Mouse (Mus musculus) stomach, embryonic 14.5 days (tissue): ENCODE data around the gene Prkar2b. TPM values are rescaled to one million over a fixed set of nuclear protein-coding genes. Genes with fewer than 3 reads are reported as not detected.
A peak's percentile ranks its signal among the peaks of the same experiment; 100 is the strongest.

Experiments used
- ATAC-seq: fragments of 200-750 bp; cut with Nextera tagmentation; 2 replicates; pipeline ENCODE4 v1.8.0; 2017; ENCODE audit warnings: low read depth, moderate TSS enrichment; ENCODE audit not compliant: insufficient number of reproducible peaks, insufficient read depth, low FRiP score
- H3K27ac ChIP-seq: fragments of 300-500 bp; sonication (generic); 2 replicates; pipeline ENCODE4 v1.5.1; 2014; ENCODE audit warnings: mild to moderate bottlenecking, low read length, moderate library complexity, mixed read lengths
- H3K27me3 ChIP-seq: fragments of 300-500 bp; sonication (generic); 2 replicates; pipeline ENCODE4 v1.6.1; 2014; ENCODE audit warnings: low read length, control low read depth, mixed read lengths; ENCODE audit not compliant: control insufficient read depth, insufficient read depth
- H3K36me3 ChIP-seq: fragments of 300-500 bp; sonication (generic); 2 replicates; pipeline ENCODE4 v1.6.1; 2014; ENCODE audit warnings: mild to moderate bottlenecking, control low read depth, low read length, moderate library complexity, mixed read lengths; ENCODE audit not compliant: control insufficient read depth, insufficient read depth
- H3K4me1 ChIP-seq: fragments of 300-500 bp; sonication (generic); 2 replicates; pipeline ENCODE4 v1.6.1; 2014; ENCODE audit warnings: low read length, control low read depth, mixed read lengths; ENCODE audit not compliant: control insufficient read depth, insufficient read depth
- H3K4me2 ChIP-seq: fragments of 300-500 bp; sonication (generic); replicated peaks from 2 replicates; pipeline ENCODE4 v1.6.1; 2014; ENCODE audit warnings: low read depth, low read length, control low read depth
- H3K4me3 ChIP-seq: fragments of 300-500 bp; sonication (generic); 2 replicates; pipeline ENCODE4 v1.5.1; 2014; ENCODE audit warnings: low read depth, low read length, control low read depth
- H3K9ac ChIP-seq: fragments of 300-500 bp; sonication (generic); replicated peaks from 2 replicates; pipeline ENCODE4 v1.6.1; 2014; ENCODE audit warnings: low read depth, mild to moderate bottlenecking, control low read depth, low read length, moderate library complexity, mixed read lengths
- H3K9me3 ChIP-seq: fragments of 300-500 bp; sonication (generic); 2 replicates; pipeline ENCODE4 v1.6.1; 2016; ENCODE audit warnings: low read depth, low read length, control low read depth; ENCODE audit not compliant: control insufficient read depth
- WGBS: fragments of 180-500 bp; shearing (Covaris S2); extraction: QIAGEN DNeasy Blood & Tissue Kit; methylation state at CpG from one replicate; pipeline ENCODE4 v1.1.7; 2014; 5-methylcytosine and 5-hydroxymethylcytosine counted together
- polyA plus RNA-seq: library from polyadenylated mRNA; unstranded; fragments of >200 nt; fragmentation: Nextera tagmentation; extraction: Ambion mirVana; gene quantifications from 2 replicates; pipeline ENCODE4 v1.2.1, GENCODE M21; 2014

Gene Prkar2b
- polyA plus RNA-seq, 1 experiment from 2014 or later, result 34.0 TPM

DNA sequence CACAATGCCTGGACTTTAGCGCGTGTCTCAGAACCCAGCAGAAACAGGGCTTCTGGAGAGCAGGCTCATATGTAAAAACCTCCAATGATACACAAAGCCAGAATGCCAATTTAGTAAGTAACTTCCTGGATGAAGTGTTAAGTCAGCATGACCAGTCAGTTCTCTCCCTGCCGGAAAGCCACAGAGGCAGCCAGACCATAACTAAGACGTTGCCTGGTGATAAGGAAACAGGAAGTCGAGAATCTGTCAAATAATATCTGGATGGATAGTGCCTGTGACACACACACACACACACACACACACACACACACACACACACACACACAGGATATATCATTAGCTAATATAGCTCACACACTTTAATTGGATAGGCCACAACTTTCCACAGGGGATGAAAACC lies 64.2 kb downstream of the Prkar2b start:
- WGBS, result 52% methylated on average over 5 of the region's 5 CpGs
- peak; percentile 37; the same call in 1 of the 2 replicates for ATAC-seq
- Histone ChIP-seq H3K9me3 (no peaks in the 10 kb centered on the region), H3K36me3 (no peaks in the 10 kb centered on the region), H3K4me2 (no peak overlapping the region), H3K4me3 (no peak overlapping the region), H3K9ac (no peak overlapping the region), H3K27me3 (no peaks in the 10 kb centered on the region), H3K27ac (no peak overlapping the region), H3K4me1 (no peaks in the 10 kb centered on the region)

DNA sequence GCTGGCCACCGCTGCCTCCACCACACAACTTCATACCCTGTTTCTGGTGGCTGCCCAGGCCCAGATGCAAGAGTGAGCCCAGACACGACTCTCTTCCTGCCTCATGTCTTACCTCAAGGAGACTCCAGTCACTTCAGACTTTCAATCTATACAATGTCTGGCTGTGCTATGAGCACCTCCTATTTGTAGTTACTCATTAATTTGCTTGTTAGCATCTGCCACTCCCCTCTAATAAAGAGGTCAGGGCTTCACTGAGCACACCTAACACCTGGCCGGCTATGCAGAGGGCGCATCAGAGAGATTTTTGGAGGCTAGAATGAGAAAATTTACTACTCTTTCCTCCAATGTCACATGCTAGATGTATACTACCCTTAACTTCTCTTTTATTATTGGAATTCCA lies 70.5 kb downstream of the Prkar2b start:
- Histone ChIP-seq H3K9me3 (no peaks in the 10 kb centered on the region), H3K9ac (no peak overlapping the region), H3K4me1 (no peaks in the 10 kb centered on the region), H3K27me3 (no peaks in the 10 kb centered on the region), H3K4me2 (no peak overlapping the region), H3K36me3 (no peaks in the 10 kb centered on the region), H3K4me3 (no peak overlapping the region), H3K27ac (no peak overlapping the region)
- ATAC-seq, result no peak
- 79% methylated on average over 4 of the region's 4 CpGs for WGBS

DNA sequence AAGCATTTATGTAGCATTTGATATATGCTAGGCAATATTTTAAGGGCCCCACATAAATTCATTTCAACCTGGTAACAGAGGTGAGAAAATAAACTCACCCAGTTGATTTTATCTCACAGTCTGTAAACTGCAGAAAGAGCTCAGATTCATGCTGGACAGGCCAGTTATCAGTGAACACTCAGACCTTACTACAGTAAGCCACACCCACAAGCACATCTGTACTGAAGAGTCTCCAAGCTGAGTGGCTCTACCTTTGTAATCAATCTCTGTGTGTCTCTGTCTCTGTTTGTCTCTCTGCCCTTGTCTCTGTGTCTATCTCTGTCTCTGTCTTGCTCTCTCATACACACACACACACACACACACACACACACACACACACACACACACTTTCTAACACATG lies 71.4 kb downstream of the Prkar2b start:
- Histone ChIP-seq H3K4me1 (no peaks in the 10 kb centered on the region), H3K4me2 (no peak overlapping the region), H3K4me3 (no peak overlapping the region), H3K9ac (no peak overlapping the region), H3K27me3 (no peaks in the 10 kb centered on the region), H3K27ac (no peak overlapping the region), H3K9me3 (no peaks in the 10 kb centered on the region), H3K36me3 (no peaks in the 10 kb centered on the region)
- ATAC-seq, result no peak

DNA sequence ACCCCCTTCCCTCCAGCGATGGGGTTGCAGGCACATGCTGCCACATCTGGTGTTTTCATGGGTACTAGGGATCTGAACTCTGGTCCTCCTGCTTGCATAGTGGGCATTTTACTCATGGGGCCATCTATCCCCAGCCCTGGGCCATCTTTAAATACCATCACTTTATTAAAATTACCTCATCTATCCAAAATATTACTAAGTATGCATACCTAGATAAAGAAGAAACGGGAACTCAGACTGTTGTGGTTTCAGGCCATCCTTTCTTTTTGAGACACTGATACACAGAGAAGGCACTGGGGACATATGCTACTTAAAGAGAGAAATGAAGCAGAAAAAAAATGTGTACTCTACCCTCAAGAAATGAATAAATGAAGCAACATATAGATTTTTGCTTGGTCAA lies 74.6 kb downstream of the Prkar2b start:
- ATAC-seq, result no peak
- Histone ChIP-seq H3K4me3 (no peak overlapping the region), H3K27ac (no peak overlapping the region), H3K36me3 (no peaks in the 10 kb centered on the region), H3K9ac (no peak overlapping the region), H3K27me3 (no peaks in the 10 kb centered on the region), H3K4me1 (no peaks in the 10 kb centered on the region), H3K4me2 (no peak overlapping the region), H3K9me3 (no peaks in the 10 kb centered on the region)
- whole genome bisulfite sequencing, result 88% methylated on average over 2 of the region's 2 CpGs

DNA sequence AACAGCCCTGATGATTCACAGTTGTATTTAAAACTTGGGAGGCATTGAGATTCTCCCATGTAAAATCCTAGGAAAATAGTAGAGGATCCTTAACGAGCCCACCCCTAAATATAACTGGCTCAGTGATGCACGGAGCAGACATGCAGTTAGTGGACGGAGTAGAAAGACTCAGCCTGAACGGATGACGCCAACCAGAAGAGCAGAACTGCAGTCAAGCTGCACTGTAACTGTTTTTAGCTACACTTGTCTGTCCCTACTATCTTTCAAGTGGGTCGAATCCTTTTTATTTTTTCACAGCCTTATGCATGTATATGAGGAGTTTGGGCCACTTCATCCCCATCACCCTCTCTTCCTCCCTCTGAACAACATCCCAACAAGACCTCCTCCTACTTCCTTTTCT lies 75.4 kb downstream of the Prkar2b start:
- H3K9ac ChIP-seq, result no peak overlapping the region
- no peaks in the 10 kb centered on the region for H3K36me3 ChIP-seq
- H3K4me3 ChIP-seq, result no peak overlapping the region
- H3K27ac ChIP-seq, result no peak overlapping the region
- WGBS, result 96% methylated on average over 6 of the region's 6 CpGs
- no peaks in the 10 kb centered on the region for H3K9me3 ChIP-seq
- no peaks in the 10 kb centered on the region for H3K4me1 ChIP-seq
- ATAC-seq, result no peak
- no peak overlapping the region for H3K4me2 ChIP-seq
- no peaks in the 10 kb centered on the region for H3K27me3 ChIP-seq

DNA sequence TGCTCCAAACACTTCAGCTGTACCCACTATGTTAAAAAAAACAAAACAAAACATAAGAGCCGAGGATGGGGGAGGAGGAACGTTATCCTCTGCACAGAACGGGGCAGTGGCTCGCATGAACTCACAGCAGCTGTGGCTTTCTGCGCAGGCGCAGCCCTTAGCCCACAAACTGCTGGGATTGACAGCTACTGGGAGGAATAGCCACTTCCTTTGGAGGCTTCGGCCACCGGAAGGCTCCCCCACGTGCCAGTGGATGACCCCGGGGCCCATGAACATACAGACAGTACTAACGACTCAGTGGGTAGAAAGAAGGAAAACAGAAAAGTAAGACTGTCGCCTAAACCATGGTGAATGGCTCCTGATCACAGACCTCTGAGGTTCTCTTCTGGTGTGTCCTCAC lies 76.4 kb downstream of the Prkar2b start:
- H3K4me1 ChIP-seq, result no peaks in the 10 kb centered on the region
- WGBS, result 61% methylated on average over 12 of the region's 12 CpGs
- no peak overlapping the region for H3K4me2 ChIP-seq
- ATAC-seq, result no peak
- no peak overlapping the region for H3K9ac ChIP-seq
- no peaks in the 10 kb centered on the region for H3K27me3 ChIP-seq
- no peaks in the 10 kb centered on the region for H3K36me3 ChIP-seq
- H3K27ac ChIP-seq, result no peak overlapping the region
- no peaks in the 10 kb centered on the region for H3K9me3 ChIP-seq
- H3K4me3 ChIP-seq, result no peak overlapping the region

DNA sequence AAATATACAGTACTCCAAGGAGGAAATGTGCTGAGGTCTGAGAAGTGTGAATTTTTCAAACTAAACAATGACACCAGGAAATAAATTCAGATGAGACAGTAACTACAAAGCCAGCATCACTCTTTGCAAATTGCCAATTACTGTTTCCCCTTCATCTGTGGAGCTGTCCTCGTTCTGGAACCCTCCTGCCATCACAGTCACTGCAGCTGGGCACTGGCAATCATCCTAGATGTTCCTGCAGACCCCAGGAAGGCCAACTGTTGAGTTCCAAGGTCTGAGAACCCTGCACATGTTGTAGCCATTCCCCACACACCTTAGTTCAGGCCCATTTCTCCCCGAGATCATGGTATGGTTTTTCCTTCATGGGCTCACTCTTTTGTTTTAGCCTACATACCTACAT lies 76.9 kb downstream of the Prkar2b start:
- WGBS, result 43% methylated on average over 2 of the region's 2 CpGs
- no peaks in the 10 kb centered on the region for H3K27me3 ChIP-seq
- no peak for ATAC-seq
- no peak overlapping the region for H3K27ac ChIP-seq
- no peak overlapping the region for H3K4me3 ChIP-seq
- no peaks in the 10 kb centered on the region for H3K36me3 ChIP-seq
- H3K4me2 ChIP-seq, result no peak overlapping the region
- no peaks in the 10 kb centered on the region for H3K9me3 ChIP-seq
- H3K4me1 ChIP-seq, result no peaks in the 10 kb centered on the region
- no peak overlapping the region for H3K9ac ChIP-seq

DNA sequence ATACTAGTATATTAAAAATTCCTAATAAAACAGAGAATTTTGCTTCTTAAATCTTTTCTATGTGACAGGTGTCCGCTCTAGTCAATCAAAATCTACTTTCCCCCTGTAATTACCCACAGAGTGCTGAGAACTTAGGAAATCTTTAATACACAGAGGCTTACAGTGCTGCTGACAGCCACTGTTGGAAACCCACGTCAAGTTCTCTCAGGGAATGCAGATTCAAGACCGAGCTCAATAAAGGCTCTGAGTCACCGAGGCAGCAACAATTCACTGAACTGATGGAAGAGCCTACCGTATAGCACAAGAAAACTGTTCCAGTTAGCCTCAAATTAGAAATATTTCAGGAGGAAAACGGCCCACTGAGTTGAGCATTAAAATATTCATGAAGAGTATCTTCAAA lies 77.3 kb downstream of the Prkar2b start:
- Histone ChIP-seq H3K9ac (no peak overlapping the region), H3K4me2 (no peak overlapping the region), H3K4me1 (no peaks in the 10 kb centered on the region), H3K36me3 (no peaks in the 10 kb centered on the region), H3K9me3 (no peaks in the 10 kb centered on the region), H3K27me3 (no peaks in the 10 kb centered on the region), H3K4me3 (no peak overlapping the region), H3K27ac (no peak overlapping the region)
- 81% methylated on average over 6 of the region's 6 CpGs for WGBS
- ATAC-seq, result no peak

DNA sequence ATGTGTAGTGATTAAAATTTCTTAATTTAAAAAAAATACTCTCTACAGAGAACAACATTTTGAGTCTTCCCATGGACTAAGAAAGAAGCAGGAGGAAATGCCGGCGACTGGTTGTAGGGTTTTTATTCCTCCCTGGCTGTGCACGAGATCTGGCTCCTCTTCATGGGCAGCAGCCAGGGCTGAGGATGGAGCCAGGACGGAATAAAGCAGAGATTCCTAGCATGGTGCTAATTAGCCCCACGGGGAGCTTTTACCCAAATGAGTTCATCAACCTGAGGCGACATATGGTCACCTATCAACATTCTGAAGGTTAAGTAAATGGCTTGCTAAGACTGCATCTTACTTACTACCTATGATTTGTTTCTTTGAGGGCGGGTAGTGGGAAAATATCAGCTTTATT lies 77.9 kb downstream of the Prkar2b start:
- Histone ChIP-seq H3K4me2 (no peak overlapping the region), H3K9me3 (no peaks in the 10 kb centered on the region), H3K27me3 (no peaks in the 10 kb centered on the region), H3K36me3 (no peaks in the 10 kb centered on the region), H3K4me1 (no peaks in the 10 kb centered on the region), H3K27ac (no peak overlapping the region), H3K4me3 (no peak overlapping the region), H3K9ac (no peak overlapping the region)
- 61% methylated on average over 7 of the region's 7 CpGs for WGBS
- ATAC-seq, result no peak
